ENCODE assay signal across 19 mouse cellular contexts in genomic region chr8:94522482-94522881, GRCm38 (mm10). TPM values are rescaled to one million over a fixed set of nuclear protein-coding genes. Genes with fewer than 3 reads are reported as not detected.
DNase-seq lines count a peak whose midpoint lies in the region; ATAC-seq and TF ChIP-seq lines count a peak whose summit lies in the region.
"Had no signal": no experiment of that assay in that cellular context is flagged by ENCODE, and none has a peak within 500 bp of the region (broad histone marks: within the 10 kb centered on the region; RNA-seq: fewer than 3 reads in every experiment).

No protein-coding gene starts in this region.

- 0 out of 2 replicates have a peak, but pooled peaks have one; percentile 8 for ATAC-seq in stomach, postnatal 0 days (ENCODE audit: low FRiP score, low TSS enrichment)
- no peak for ATAC-seq in midbrain, embryonic 16.5 days
- ATAC-seq: activated CD4-positive, CD25-positive, alpha-beta regulatory T cell, adult 4 months; CD4-positive, CD25-positive, alpha-beta regulatory T cell, adult 4 months; Patski had no signal

- no peak overlapping the region for H3K4me3 ChIP-seq in stomach, postnatal 0 days (ENCODE audit: low read depth, low read length)
- H3K4me3 ChIP-seq in midbrain, embryonic 16.5 days (ENCODE audit: low read depth, low read length) = no peak overlapping the region

- no peak for TF ChIP-seq CTCF in stomach, postnatal 0 days (IDR thresholded peaks at IDR 0.05; ENCODE audit: low read depth)

- no peaks in the 10 kb centered on the region for H3K36me3 ChIP-seq in stomach, postnatal 0 days (ENCODE audit: control insufficient read depth, insufficient read depth, low read length)
- H3K36me3 ChIP-seq in midbrain, embryonic 16.5 days (ENCODE audit: control insufficient read depth, insufficient read depth, low read length) = no peaks in the 10 kb centered on the region
- H3K36me3 ChIP-seq: G1E had no signal

- H3K4me1 ChIP-seq in stomach, postnatal 0 days (replicated peaks; ENCODE audit: control insufficient read depth, insufficient read depth) = no peaks in the 10 kb centered on the region
- H3K4me1 ChIP-seq in midbrain, embryonic 16.5 days (ENCODE audit: control insufficient read depth, insufficient read depth, low read length) = no peaks in the 10 kb centered on the region

- H3K9ac ChIP-seq in stomach, postnatal 0 days (ENCODE audit: low read length) = no peak overlapping the region
- H3K9ac ChIP-seq in midbrain, embryonic 16.5 days (ENCODE audit: low read depth, low read length) = no peak overlapping the region

- no peak overlapping the region for H3K4me2 ChIP-seq in stomach, postnatal 0 days (replicated peaks; ENCODE audit: low read depth)
- H3K4me2 ChIP-seq in midbrain, embryonic 16.5 days (ENCODE audit: low read length) = no peak overlapping the region

- no peak overlapping the region for H3K27ac ChIP-seq in stomach, postnatal 0 days (replicated peaks)
- H3K27ac ChIP-seq in midbrain, embryonic 16.5 days (ENCODE audit: low read length) = no peak overlapping the region

- no peaks in the 10 kb centered on the region for H3K9me3 ChIP-seq in stomach, postnatal 0 days (ENCODE audit: control insufficient read depth, low read length)
- H3K9me3 ChIP-seq in midbrain, embryonic 16.5 days (replicated peaks; ENCODE audit: control insufficient read depth, low read length, poor library complexity, severe bottlenecking) = no peaks in the 10 kb centered on the region
- H3K9me3 ChIP-seq: G1E had no signal

- peak; percentile 91 for DNase-seq in heart, adult 11 months
- DNase-seq in heart, postnatal 4 days = no peak
- no peak for DNase-seq in stomach, postnatal 0 days (ENCODE audit: low spot score)
- DNase-seq: adrenal gland, adult 2 months; adrenal gland, adult 8-10 months; adrenal gland, postnatal 10 days; adrenal gland, postnatal 14 days; adrenal gland, postnatal 25 days; adrenal gland, postnatal 36 days; B cell, adult 2 months; cerebellum, adult 11 months; cerebellum, adult 11-12 months; cerebellum, adult 18-20 months had no signal

- no peaks in the 10 kb centered on the region for H3K27me3 ChIP-seq in stomach, postnatal 0 days (ENCODE audit: control insufficient read depth, insufficient read depth, low read length)
- no peaks in the 10 kb centered on the region for H3K27me3 ChIP-seq in midbrain, embryonic 16.5 days (ENCODE audit: control insufficient read depth, insufficient read depth, low read depth, low read length)
- H3K27me3 ChIP-seq: CH12.LX had no signal

- TF ChIP-seq EP300 in stomach, postnatal 0 days (optimal IDR thresholded peaks at IDR 0.05) = no peak

- WGBS in stomach, postnatal 0 days = 72% methylated on average over 3 of the region's 3 CpGs
- WGBS in midbrain, embryonic 16.5 days = 93% methylated on average over 3 of the region's 3 CpGs

RNA-seq across cellular contexts. Expression of gene Cpne2, which starts 10.3 kb away (rescaled TPM):
- total RNA-seq in heart, postnatal 4 days (2021) = 1 to 10 TPM; 7.0 to 9.6 TPM
- 6.2 and 7.9 TPM in 2 replicates for polyA plus RNA-seq in stomach, postnatal 0 days (2015; fragmentation: Nextera tagmentation; extraction: Ambion mirVana)
- polyA plus RNA-seq in midbrain, embryonic 16.5 days (2015; fragmentation: Nextera tagmentation; extraction: Ambion mirVana) = 25.0 and 26.2 TPM in 2 replicates
